Mouse (Mus musculus) skeletal muscle tissue, postnatal 0 days (tissue): ENCODE results near the gene Evpl. TPM values are rescaled to one million over a fixed set of nuclear protein-coding genes. Genes with fewer than 3 reads are reported as not detected.

Experiments used
- polyA plus RNA-seq: library from polyadenylated mRNA; unstranded; fragments of >200 nt; fragmentation: Nextera tagmentation; extraction: Ambion mirVana; gene quantifications from 2 replicates; pipeline ENCODE4 v1.2.1, GENCODE M21; 2015

Evpl gene
- 0.46 and 1.4 TPM in 2 replicates for polyA plus RNA-seq

DNA sequence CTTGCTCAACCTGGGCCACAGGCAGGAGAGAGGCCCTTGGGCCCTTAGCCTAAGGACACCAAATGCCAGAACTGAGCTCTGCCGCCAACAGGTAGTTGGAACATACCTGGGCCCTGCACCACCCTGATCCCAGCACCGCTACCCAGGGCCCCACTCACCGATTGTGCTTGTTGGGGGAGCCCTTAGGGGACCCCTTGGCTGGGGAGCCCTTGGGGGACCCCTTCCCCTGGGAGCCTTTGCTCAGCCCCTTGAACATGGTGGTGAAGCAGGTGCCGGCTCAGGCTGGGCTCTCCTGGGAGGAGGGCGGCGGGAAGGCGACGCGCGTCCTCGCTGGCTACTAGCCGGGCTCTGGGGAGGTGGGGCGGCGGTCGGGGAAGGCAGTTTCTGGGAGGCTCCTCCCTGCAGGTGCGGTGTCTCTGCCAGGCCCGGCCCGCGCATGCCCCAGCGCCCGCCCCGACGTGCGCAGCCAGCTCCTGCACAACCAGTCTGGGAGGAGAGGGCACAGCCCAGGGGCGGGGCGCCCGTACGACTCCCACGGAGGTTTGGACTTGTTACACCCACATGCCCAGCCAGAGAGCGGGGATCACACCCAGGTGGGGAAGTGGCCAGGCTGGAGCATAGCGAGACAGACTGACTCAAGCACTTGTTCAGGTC is at the start of gene Evpl:
Gene Evpl (minus strand): TSS at position 336 of the 654 bp plus-strand sequence.

DNA sequence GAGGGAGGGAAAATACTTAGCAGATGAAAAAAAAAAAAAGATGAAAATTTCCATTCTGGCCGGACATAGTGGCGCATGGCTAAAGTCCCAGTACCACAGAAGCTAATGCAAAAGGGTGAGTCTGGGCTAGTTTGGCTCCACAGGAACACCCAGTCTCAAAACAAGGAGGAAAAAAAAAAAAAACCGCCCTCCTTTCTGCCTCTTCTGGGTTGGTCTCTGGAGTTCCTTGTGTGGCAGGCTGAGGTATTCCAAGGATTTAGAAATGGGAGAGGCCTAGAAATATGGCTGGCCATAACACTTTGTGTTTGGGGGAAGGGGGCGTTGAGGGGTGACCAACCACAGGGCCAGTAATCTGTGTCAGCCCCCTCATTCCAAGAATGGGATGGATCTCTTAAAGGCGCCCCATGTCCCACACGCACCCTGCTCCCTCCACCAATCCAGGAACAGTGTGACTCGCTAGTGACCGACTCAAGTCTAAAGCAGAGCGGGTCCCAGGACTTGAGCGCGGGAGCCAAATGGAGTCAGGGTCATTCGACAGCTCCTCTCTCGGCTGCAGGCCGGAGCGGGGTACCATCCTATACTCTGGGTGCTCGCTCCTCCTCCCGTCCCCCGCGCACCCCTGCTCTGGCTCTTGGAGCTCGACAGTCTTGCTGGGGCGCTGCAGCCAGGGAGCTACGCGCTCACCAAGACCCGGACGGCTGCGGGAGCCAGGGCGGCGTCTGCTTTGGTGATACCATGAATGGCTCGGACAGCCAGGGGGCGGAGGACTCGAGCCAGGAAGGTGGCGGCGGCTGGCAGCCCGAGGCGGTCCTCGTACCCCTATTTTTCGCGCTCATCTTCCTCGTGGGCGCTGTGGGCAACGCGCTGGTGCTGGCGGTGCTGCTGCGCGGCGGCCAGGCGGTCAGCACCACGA is 43.1 kb upstream of the Evpl start, which contains the start of gene Galr2:
Gene Galr2 (plus strand): TSS at position 189 of the 913 bp plus-strand sequence.

DNA sequence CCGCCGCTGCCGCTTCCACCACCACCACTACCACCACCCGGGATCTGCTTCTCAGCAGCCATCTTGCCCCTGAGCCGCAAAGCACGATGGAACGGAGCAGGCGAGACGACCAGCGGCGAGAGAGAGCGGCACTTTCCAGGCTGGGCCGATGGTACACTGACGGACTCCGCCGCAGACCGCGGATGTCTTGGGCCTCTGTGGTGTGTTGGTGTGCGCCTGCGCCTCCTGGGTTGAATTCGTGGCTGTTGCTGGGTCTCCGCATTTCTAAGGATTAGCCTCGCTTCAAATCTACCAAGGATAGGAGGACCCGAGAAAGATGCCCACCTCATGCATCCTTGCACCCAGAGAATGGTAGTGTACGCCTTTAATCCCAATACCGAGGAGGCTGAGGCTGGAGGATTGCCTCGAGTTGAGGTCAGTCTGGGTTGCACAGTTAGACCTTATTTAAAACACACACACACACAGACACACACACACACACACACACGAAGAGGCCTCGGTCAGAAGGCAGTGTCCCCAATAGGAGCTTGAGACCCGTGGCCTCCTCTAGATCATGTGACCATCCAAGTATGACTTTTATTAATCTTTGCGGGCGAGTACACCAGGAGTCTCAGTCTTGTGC is 36.3 kb upstream of the Evpl start, which contains the start of gene Srp68:
Gene Srp68 (minus strand): TSS at position 173 of the 622 bp plus-strand sequence.

DNA sequence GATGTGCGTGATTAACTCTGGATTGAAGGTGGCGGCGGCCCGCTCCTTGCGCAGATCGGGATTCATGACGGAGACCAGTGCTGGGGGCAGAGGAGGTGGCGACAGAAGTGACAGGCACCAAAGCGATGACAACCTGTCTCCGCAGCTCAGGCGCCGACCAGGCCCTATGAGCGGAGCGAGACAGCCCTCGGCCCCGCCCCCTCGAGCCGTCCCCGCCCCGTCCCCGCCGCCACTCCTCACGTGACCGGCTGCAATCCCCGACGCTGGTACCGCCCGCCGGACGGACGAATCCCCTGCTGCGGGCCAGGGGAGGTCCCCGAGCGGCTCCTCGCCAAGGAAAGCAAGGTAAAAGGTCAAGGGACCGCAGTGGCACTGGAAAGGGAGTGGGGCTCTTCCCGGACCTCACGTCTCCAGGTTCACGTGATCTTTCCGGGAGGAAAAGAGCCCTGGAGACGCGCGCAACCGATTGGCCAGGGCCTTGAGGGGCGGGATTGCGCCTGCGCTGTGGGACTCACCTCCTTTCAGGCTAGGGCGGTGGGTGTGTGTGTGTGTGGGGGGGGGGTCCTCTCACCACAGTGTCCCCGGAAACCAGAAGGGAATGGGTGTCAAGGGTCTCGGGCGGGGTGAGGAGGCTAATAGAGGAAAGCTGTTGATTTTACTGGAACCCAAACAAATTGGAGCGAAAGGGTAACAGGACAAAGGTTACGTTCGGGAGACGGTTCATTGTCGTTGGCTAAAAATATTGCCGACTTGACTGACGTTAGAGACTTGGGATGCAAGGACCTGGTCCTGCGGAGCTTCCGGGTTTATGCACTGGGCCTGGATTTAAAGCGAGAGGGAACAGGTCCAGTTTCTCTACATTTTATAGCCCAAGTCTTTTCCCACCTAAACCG is 39.0 kb downstream of the Evpl start, which contains the start of the genes Ten1 and Acox1:
Gene Ten1 (plus strand): TSS at position 217 of the 893 bp plus-strand sequence.
Gene Acox1 (minus strand): TSS at position 407 of the 893 bp plus-strand sequence.

Other genes with a start within 250 kb of the Evpl start
- 51.1 and 63.1 TPM in 2 replicates for gene Galk1, start 225.4 kb downstream of the Evpl start, polyA plus RNA-seq
- 498 and 591 TPM in 2 replicates for gene H3f3b, start 210.1 kb downstream of the Evpl start, polyA plus RNA-seq
- 10.3 and 10.8 TPM in 2 replicates for gene Unk, start 207.8 kb downstream of the Evpl start, polyA plus RNA-seq
- 1.6 and 2.0 TPM in 2 replicates for gene Unc13d, start 160.1 kb downstream of the Evpl start, polyA plus RNA-seq
- gene Wbp2, start 151.1 kb downstream of the Evpl start, polyA plus RNA-seq, result 72.0 and 74.4 TPM in 2 replicates
- 29.1 and 38.2 TPM in 2 replicates for gene Trim47, start 110.9 kb downstream of the Evpl start, polyA plus RNA-seq
- 2.2 and 2.3 TPM in 2 replicates for gene Trim65, start 106.9 kb downstream of the Evpl start, polyA plus RNA-seq
- 78.7 and 82.2 TPM in 2 replicates for gene Mrpl38, start 99.2 kb downstream of the Evpl start, polyA plus RNA-seq
- gene Fbf1, start 69.9 kb downstream of the Evpl start, polyA plus RNA-seq, result 8.8 TPM in 2 replicates
- 30.5 and 34.0 TPM in 2 replicates for gene Ten1, start 39.2 kb downstream of the Evpl start, polyA plus RNA-seq
- gene Acox1, start 39.0 kb downstream of the Evpl start, polyA plus RNA-seq, result 29.7 and 37.4 TPM in 2 replicates
- gene Srp68, start 36.1 kb upstream of the Evpl start, polyA plus RNA-seq, result 70.8 and 73.0 TPM in 2 replicates
- 0.37 and 0.53 TPM in 2 replicates for gene Galr2, start 42.9 kb upstream of the Evpl start, polyA plus RNA-seq
- 56.0 and 57.2 TPM in 2 replicates for gene Exoc7, start 69.2 kb upstream of the Evpl start, polyA plus RNA-seq
- 0.10 and 0.19 TPM in 2 replicates for gene Foxj1, start 97.3 kb upstream of the Evpl start, polyA plus RNA-seq
- gene Rnf157, start 175.0 kb upstream of the Evpl start, polyA plus RNA-seq, result 9.4 and 9.8 TPM in 2 replicates
- gene Ubald2, start 196.0 kb upstream of the Evpl start, polyA plus RNA-seq, result 25.1 and 26.3 TPM in 2 replicates
- gene Qrich2, start 228.2 kb upstream of the Evpl start, polyA plus RNA-seq, result not detected in 2 replicates